Mouse (Mus musculus) liver, embryonic 12.5 days (tissue): ENCODE results near the gene Ffar4. TPM values are rescaled to one million over a fixed set of nuclear protein-coding genes. Genes with fewer than 3 reads are reported as not detected.
A peak's percentile ranks its signal among the peaks of the same experiment; 100 is the strongest.

Experiments used
- ATAC-seq: fragments of 200-750 bp; cut with Nextera tagmentation; 2 replicates; pipeline ENCODE4 v1.8.0; 2017; ENCODE audit warnings: moderate number of reproducible peaks, mild to moderate bottlenecking, moderate library complexity
- H3K27ac ChIP-seq: fragments of 300-500 bp; sonication (generic); 2 replicates; pipeline ENCODE4 v1.5.1; 2016; ENCODE audit warnings: mild to moderate bottlenecking
- H3K27me3 ChIP-seq: fragments of 300-500 bp; sonication (generic); replicated peaks from 2 replicates; pipeline ENCODE4 v1.6.1; 2016; ENCODE audit warnings: mild to moderate bottlenecking, moderate library complexity
- H3K36me3 ChIP-seq: fragments of 300-500 bp; sonication (generic); 2 replicates; pipeline ENCODE4 v1.6.1; 2016; ENCODE audit warnings: mild to moderate bottlenecking, moderate library complexity
- H3K4me1 ChIP-seq: fragments of 300-500 bp; sonication (generic); 2 replicates; pipeline ENCODE4 v1.6.1; 2016
- H3K4me2 ChIP-seq: fragments of 300-500 bp; sonication (generic); 2 replicates; pipeline ENCODE4 v1.6.1; 2016; ENCODE audit warnings: mild to moderate bottlenecking, moderate library complexity
- H3K4me3 ChIP-seq: fragments of 300-500 bp; sonication (generic); 2 replicates; pipeline ENCODE4 v1.5.1; 2016; ENCODE audit warnings: mild to moderate bottlenecking, moderate library complexity
- H3K9ac ChIP-seq: fragments of 300-500 bp; sonication (generic); 2 replicates; pipeline ENCODE4 v1.6.1; 2016; ENCODE audit warnings: mild to moderate bottlenecking, moderate library complexity
- H3K9me3 ChIP-seq: fragments of 300-500 bp; sonication (generic); replicated peaks from 2 replicates; pipeline ENCODE4 v1.6.1; 2016; ENCODE audit warnings: mild to moderate bottlenecking, moderate library complexity
- WGBS: fragments of 180-500 bp; shearing (Covaris S2); methylation state at CpG from one replicate; pipeline ENCODE4 v1.1.7; 2016; ENCODE audit not compliant: insufficient replicate concordance; 5-methylcytosine and 5-hydroxymethylcytosine counted together
- polyA plus RNA-seq: library from polyadenylated mRNA; unstranded; fragments of >200 nt; fragmentation: Nextera tagmentation; extraction: Ambion mirVana; gene quantifications from 2 replicates; pipeline ENCODE4 v1.2.1, GENCODE M21; 2016

Ffar4 gene
- 0.18 and 0.54 TPM in 2 replicates for polyA plus RNA-seq

GRCm38 (mm10) chr19:38096858-38097758 is at the start of gene Ffar4:
Gene Ffar4 (plus strand): TSS chr19:38097071.
- Histone ChIP-seq H3K4me2 (peak within 1 kb of the TSS; percentile 54), H3K27me3 (peaks cover 66% of the 10 kb centered on the region), H3K9ac (no peak within 1 kb of the TSS), H3K9me3 (no peaks in the 10 kb centered on the region), H3K4me1 (0 out of 2 replicates have a peak, but pooled peaks cover 5% of the 10 kb centered on the region), H3K4me3 (peak within 1 kb of the TSS; percentile 29), H3K36me3 (no peaks in the 10 kb centered on the region), H3K27ac (no peak within 1 kb of the TSS)
- 3% methylated on average over 77 of the region's 77 CpGs for whole genome bisulfite sequencing
- peak; percentile 30; the same call in 1 of the 2 replicates for ATAC-seq

GRCm38 (mm10) chr19:38049686-38050085 is 47.2 kb upstream of the Ffar4 start:
- H3K4me1 ChIP-seq = peaks cover 14% of the 10 kb centered on the region
- no peaks in the 10 kb centered on the region for H3K36me3 ChIP-seq
- H3K9ac ChIP-seq = no peak overlapping the region
- H3K4me2 ChIP-seq = no peak overlapping the region
- H3K27ac ChIP-seq = no peak overlapping the region
- 54% methylated on average over 1 of the region's 1 CpGs for WGBS
- H3K9me3 ChIP-seq = no peaks in the 10 kb centered on the region
- no peak for ATAC-seq
- H3K4me3 ChIP-seq = no peak overlapping the region
- peaks cover 58% of the 10 kb centered on the region for H3K27me3 ChIP-seq

GRCm38 (mm10) chr19:38053227-38054041 is 43.4 kb upstream of the Ffar4 start:
- ATAC-seq = no peak
- H3K4me1 ChIP-seq = peaks cover 24% of the 10 kb centered on the region
- H3K4me2 ChIP-seq = peak overlapping the region; percentile 67
- H3K9me3 ChIP-seq = no peaks in the 10 kb centered on the region
- H3K36me3 ChIP-seq = no peaks in the 10 kb centered on the region
- no peak overlapping the region for H3K27ac ChIP-seq
- 20% methylated on average over 8 of the region's 8 CpGs for WGBS
- H3K27me3 ChIP-seq = peaks cover 45% of the 10 kb centered on the region
- H3K4me3 ChIP-seq = peak overlapping the region; percentile 61
- H3K9ac ChIP-seq = no peak overlapping the region

DNA sequence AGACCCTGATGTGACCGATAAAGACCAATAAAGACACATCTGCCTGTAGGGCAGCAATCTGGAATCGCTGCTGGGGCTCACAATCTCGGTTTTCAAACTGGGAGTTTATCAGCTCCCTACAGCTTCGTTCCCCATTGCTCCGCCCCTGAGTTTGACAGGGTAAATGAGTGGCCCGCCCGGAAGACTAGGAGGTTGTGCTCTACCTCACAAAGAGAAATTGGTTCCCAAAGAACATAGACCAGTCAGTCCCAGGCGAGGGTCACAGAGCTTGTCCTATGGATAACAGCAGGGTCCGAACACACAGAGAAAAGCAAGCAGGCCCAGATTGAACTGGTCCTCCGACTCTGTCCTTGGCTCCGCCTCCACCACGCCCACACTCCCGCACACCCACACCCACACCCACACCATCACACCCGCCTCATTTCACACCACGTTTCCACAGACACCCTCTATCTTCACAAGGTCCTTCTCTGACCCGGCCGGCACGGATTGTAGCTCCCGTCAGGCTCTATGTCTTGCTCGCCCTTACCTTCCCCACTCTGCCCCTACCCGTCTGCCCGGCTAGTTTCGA is 42.6 kb upstream of the Ffar4 start:
- Histone ChIP-seq H3K4me2 (peak overlapping the region; percentile 67), H3K9ac (no peak overlapping the region), H3K27me3 (peaks cover 45% of the 10 kb centered on the region), H3K4me3 (peak overlapping the region; percentile 61), H3K9me3 (no peaks in the 10 kb centered on the region), H3K36me3 (peaks cover 2% of the 10 kb centered on the region; the same call in 1 of the 2 replicates), H3K4me1 (peaks cover 24% of the 10 kb centered on the region), H3K27ac (no peak overlapping the region)
- ATAC-seq = peak; percentile 74
- under 1% methylated on average over 23 of the region's 23 CpGs for WGBS

DNA sequence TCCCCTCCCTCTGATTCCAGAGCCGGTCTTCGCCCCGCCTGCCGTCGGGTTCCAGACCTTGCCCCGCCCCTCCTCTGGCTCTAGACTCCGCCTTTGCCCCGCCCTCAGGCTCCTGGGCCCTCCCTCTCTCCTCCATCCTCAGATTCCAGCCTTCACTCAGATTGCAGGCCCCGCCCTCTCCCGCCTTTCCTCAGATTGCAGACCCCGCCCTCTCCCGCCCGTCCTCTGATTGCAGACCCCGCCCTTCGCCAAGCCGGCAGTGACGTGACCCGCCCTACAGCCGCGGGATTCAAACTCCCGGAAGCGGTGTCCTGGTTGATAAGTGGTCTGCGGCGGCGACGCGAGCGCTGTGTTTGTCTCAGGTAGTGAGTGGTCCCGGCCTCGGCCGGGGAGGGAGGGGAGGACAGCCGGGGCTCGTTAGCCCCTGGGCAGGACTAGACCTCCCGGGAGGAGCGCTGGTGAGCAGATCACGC is 42.1 kb upstream of the Ffar4 start, which contains the start of gene Cep55:
TSS of gene Cep55 (plus strand) at position 292 of the 473 bp plus-strand sequence.
- no peaks in the 10 kb centered on the region for H3K9me3 ChIP-seq
- H3K9ac ChIP-seq = peak within 1 kb of the TSS; percentile 54
- under 1% methylated on average over 35 of the region's 36 CpGs for WGBS
- H3K27ac ChIP-seq = no peak within 1 kb of the TSS
- peaks cover 4% of the 10 kb centered on the region; the same call in 1 of the 2 replicates for H3K36me3 ChIP-seq
- peak within 1 kb of the TSS; percentile 61 for H3K4me3 ChIP-seq
- peaks cover 24% of the 10 kb centered on the region for H3K4me1 ChIP-seq
- peak within 1 kb of the TSS; percentile 67 for H3K4me2 ChIP-seq
- peaks cover 45% of the 10 kb centered on the region for H3K27me3 ChIP-seq
- peak; percentile 84 for ATAC-seq

GRCm38 (mm10) chr19:38055798-38056197 is 41.1 kb upstream of the Ffar4 start:
- H3K9ac ChIP-seq = no peak overlapping the region
- WGBS = 14% methylated on average over 6 of the region's 6 CpGs

GRCm38 (mm10) chr19:38056276-38056675 is 40.6 kb upstream of the Ffar4 start:
- ATAC-seq = no peak
- peaks cover 42% of the 10 kb centered on the region for H3K27me3 ChIP-seq
- no peaks in the 10 kb centered on the region for H3K9me3 ChIP-seq
- peaks cover 24% of the 10 kb centered on the region for H3K4me1 ChIP-seq
- peaks cover 18% of the 10 kb centered on the region for H3K36me3 ChIP-seq
- H3K4me2 ChIP-seq = peak overlapping the region; percentile 67
- H3K9ac ChIP-seq = no peak overlapping the region
- WGBS = 41% methylated on average over 3 of the region's 3 CpGs
- H3K27ac ChIP-seq = no peak overlapping the region
- H3K4me3 ChIP-seq = no peak overlapping the region

More at GRCm38 (mm10) chr19:38055798-38056197, 41.1 kb upstream of the Ffar4 start:
- H3K4me1 ChIP-seq = peaks cover 24% of the 10 kb centered on the region
- H3K4me2 ChIP-seq = peak overlapping the region; percentile 67
- H3K4me3 ChIP-seq = peak overlapping the region; percentile 61
- H3K27ac ChIP-seq = no peak overlapping the region
- ATAC-seq = no peak
- H3K9me3 ChIP-seq = no peaks in the 10 kb centered on the region
- peaks cover 14% of the 10 kb centered on the region for H3K36me3 ChIP-seq
- H3K27me3 ChIP-seq = peaks cover 45% of the 10 kb centered on the region

GRCm38 (mm10) chr19:38056931-38057330 is 39.9 kb upstream of the Ffar4 start:
- no peak overlapping the region for H3K4me3 ChIP-seq
- no peak overlapping the region for H3K27ac ChIP-seq
- no peak for ATAC-seq
- no peaks in the 10 kb centered on the region for H3K9me3 ChIP-seq
- H3K36me3 ChIP-seq = peaks cover 19% of the 10 kb centered on the region
- H3K4me1 ChIP-seq = peaks cover 24% of the 10 kb centered on the region
- 72% methylated on average over 8 of the region's 8 CpGs for WGBS
- H3K4me2 ChIP-seq = no peak overlapping the region
- peaks cover 38% of the 10 kb centered on the region for H3K27me3 ChIP-seq
- no peak overlapping the region for H3K9ac ChIP-seq

DNA sequence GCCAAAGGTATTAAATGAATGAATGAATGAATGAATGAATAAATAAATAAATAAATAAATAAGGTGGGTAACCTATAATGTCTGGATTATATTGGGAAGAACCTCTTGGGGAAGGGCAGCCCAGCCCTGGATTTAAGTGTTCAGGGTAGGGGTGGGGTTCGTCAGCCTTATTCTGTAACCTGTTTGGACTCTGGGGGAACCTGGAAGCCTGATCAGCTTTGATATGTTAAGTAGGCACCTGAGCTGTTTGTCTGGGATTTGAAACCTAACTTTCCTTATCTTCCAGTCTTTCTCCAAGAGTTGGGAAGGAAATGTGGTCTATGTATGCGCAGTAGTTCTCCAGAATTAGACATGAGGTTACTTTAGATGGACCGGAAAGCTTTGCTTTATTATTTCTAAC is 33.7 kb upstream of the Ffar4 start:
- Histone ChIP-seq H3K27me3 (no peaks in the 10 kb centered on the region), H3K4me2 (no peak overlapping the region), H3K27ac (no peak overlapping the region), H3K9ac (no peak overlapping the region), H3K9me3 (no peaks in the 10 kb centered on the region), H3K36me3 (peaks cover 23% of the 10 kb centered on the region), H3K4me1 (no peaks in the 10 kb centered on the region), H3K4me3 (no peak overlapping the region)
- 77% methylated on average over 3 of the region's 3 CpGs for WGBS
- no peak for ATAC-seq

- no peak overlapping the region for H3K9ac ChIP-seq
- H3K4me3 ChIP-seq = no peak overlapping the region
- no peak overlapping the region for H3K4me2 ChIP-seq
- WGBS = 65% methylated on average over 1 of the region's 1 CpGs
- peaks cover 23% of the 10 kb centered on the region for H3K36me3 ChIP-seq
- no peak for ATAC-seq
- H3K27me3 ChIP-seq = no peaks in the 10 kb centered on the region
- no peaks in the 10 kb centered on the region for H3K9me3 ChIP-seq
- no peaks in the 10 kb centered on the region for H3K4me1 ChIP-seq
- H3K27ac ChIP-seq = no peak overlapping the region
These were observed 32.8 kb upstream of the Ffar4 start for GRCm38 (mm10) chr19:38064051-38064450.

DNA sequence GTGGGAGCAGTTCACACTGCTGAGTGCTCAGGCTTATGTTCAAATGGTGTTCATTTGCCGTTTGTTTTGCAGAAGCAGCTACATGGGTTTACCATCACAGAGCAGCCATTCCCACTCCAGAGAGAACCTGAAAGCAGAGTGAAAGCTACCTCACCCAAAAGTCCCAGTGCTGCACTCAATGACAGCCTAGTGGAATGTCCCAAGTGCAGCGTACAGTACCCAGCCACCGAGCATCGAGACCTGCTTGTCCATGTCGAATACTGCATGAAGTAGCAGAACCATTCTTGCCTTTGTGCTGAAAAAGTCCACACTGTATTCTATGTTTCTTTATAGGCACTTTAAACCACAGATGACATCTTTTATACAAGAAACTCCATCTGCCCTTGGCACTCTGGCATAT is 23.6 kb upstream of the Ffar4 start:
- Histone ChIP-seq H3K4me1 (no peaks in the 10 kb centered on the region), H3K27me3 (no peaks in the 10 kb centered on the region), H3K4me3 (no peak overlapping the region), H3K9me3 (no peaks in the 10 kb centered on the region), H3K36me3 (peaks cover 44% of the 10 kb centered on the region), H3K9ac (no peak overlapping the region), H3K4me2 (no peak overlapping the region), H3K27ac (no peak overlapping the region)
- 86% methylated on average over 5 of the region's 5 CpGs for WGBS
- no peak for ATAC-seq
